Mouse (Mus musculus) MEL (cell line): Measurements from ENCODE around the gene Cmtm6. TPM values are rescaled to one million over a fixed set of nuclear protein-coding genes. Genes with fewer than 3 reads are reported as not detected.

ENCODE experiments used
- DNase-seq: peaks from one replicate; pipeline ENCODE4 v3.0.0; 2011; ENCODE audit warnings: low read depth, low spot score
- H3K27ac ChIP-seq: 2 replicates; pipeline ENCODE4 v1.5.1; 2012; ENCODE audit warnings: low read depth, mild to moderate bottlenecking, control low read depth, low read length, moderate library complexity; ENCODE audit not compliant: control insufficient read depth
- H3K27me3 ChIP-seq, 2 experiments: fragments of 150-350 bp in 1 of 2; sonication (generic) in 1 of 2; 2 replicates each; pipeline ENCODE4 v1.6.1; 2012; ENCODE audit warnings: low read length in 2 of 2, mild to moderate bottlenecking in 2 of 2, improper control_type of control experiment in 1 of 2, moderate library complexity in 1 of 2; ENCODE audit not compliant: insufficient read depth in 2 of 2, control insufficient read depth in 1 of 2
- H3K36me3 ChIP-seq, 2 experiments: 2 replicates each; pipeline ENCODE4 v1.6.1; 2012 to 2014; ENCODE audit warnings: low read length in 2 of 2, improper control_type of control experiment in 1 of 2, inconsistent platforms in 1 of 2, mild to moderate bottlenecking in 1 of 2; ENCODE audit not compliant: insufficient read depth in 2 of 2, control insufficient read depth in 1 of 2
- H3K4me1 ChIP-seq, 2 experiments: fragments of 150-350 bp in 1 of 2; sonication (generic) in 1 of 2; 2 replicates each; pipeline ENCODE4 v1.6.1; 2012; ENCODE audit warnings: low read length in 2 of 2, improper control_type of control experiment in 1 of 2, mild to moderate bottlenecking in 1 of 2; ENCODE audit not compliant: insufficient read depth in 2 of 2, control insufficient read depth in 1 of 2
- H3K4me3 ChIP-seq, 2 experiments: fragments of 150-350 bp in 1 of 2; sonication (generic) in 1 of 2; 2 replicates each; pipeline ENCODE4 v1.5.1; 2012; ENCODE audit warnings: low read depth in 2 of 2, low read length in 2 of 2, mild to moderate bottlenecking in 2 of 2, moderate library complexity in 2 of 2, control low read depth in 1 of 2, improper control_type of control experiment in 1 of 2; ENCODE audit not compliant: control insufficient read depth in 1 of 2, insufficient read depth in 1 of 2
- H3K79me2 ChIP-seq: 2 replicates; pipeline ENCODE4 v1.6.1; 2012; ENCODE audit warnings: mild to moderate bottlenecking, low read length, moderate library complexity; ENCODE audit not compliant: control insufficient read depth, poor library complexity, insufficient read depth
- H3K9ac ChIP-seq: 2 replicates; pipeline ENCODE4 v1.6.1; 2012; ENCODE audit warnings: low read depth, mild to moderate bottlenecking, control low read depth, low read length, moderate library complexity; ENCODE audit not compliant: control insufficient read depth, poor library complexity, severe bottlenecking
- H3K9me3 ChIP-seq: fragments of 150-350 bp; sonication (generic); replicated peaks from 2 replicates; pipeline ENCODE4 v1.6.1; 2012; ENCODE audit warnings: mild to moderate bottlenecking, low read length, improper control_type of control experiment, moderate library complexity; ENCODE audit not compliant: insufficient read depth
- CHD1 ChIP-seq: IDR thresholded peaks from 2 replicates; pipeline ENCODE4 v1.6.1; 2012; ENCODE audit warnings: low read depth, mild to moderate bottlenecking, inconsistent platforms, low read length, improper control_type of control experiment
- CTCF ChIP-seq, 3 experiments: IDR thresholded peaks in 2 of 3; conservative IDR thresholded peaks in 1 of 3; 2 replicates each; pipeline ENCODE4 v1.5.1; 2011 to 2012; ENCODE audit warnings: low read length in 3 of 3, low read depth in 2 of 3, mild to moderate bottlenecking in 2 of 3, improper control_type of control experiment in 1 of 3, inconsistent platforms in 1 of 3, mixed read lengths in 1 of 3, moderate library complexity in 1 of 3; ENCODE audit not compliant: control insufficient read depth in 1 of 3, insufficient read depth in 1 of 3, poor library complexity in 1 of 3, severe bottlenecking in 1 of 3
- EP300 ChIP-seq, 2 experiments: IDR thresholded peaks; 2 replicates each; pipeline ENCODE4 v1.6.1; 2011; ENCODE audit warnings: improper control_type of control experiment in 2 of 2, low read length in 2 of 2, low read depth in 1 of 2, mild to moderate bottlenecking in 1 of 2
- ETS1 ChIP-seq: IDR thresholded peaks from 2 replicates; pipeline ENCODE4 v1.6.1; 2012; ENCODE audit warnings: low read depth, mild to moderate bottlenecking, inconsistent platforms, low read length, improper control_type of control experiment, moderate library complexity
- MEF2A ChIP-seq: IDR thresholded peaks from 2 replicates; pipeline ENCODE4 v1.6.1; 2014; ENCODE audit warnings: low read depth, mild to moderate bottlenecking, inconsistent platforms, low read length, improper control_type of control experiment; ENCODE audit not compliant: poor library complexity, insufficient replicate concordance, severe bottlenecking; ENCODE audit errors: extremely low read depth
- MYB ChIP-seq: IDR thresholded peaks from 2 replicates; pipeline ENCODE4 v1.6.1; 2011; ENCODE audit warnings: mild to moderate bottlenecking, low read depth, low read length, improper control_type of control experiment
- NELFE ChIP-seq: IDR thresholded peaks from 2 replicates; pipeline ENCODE4 v1.6.1; 2011; ENCODE audit warnings: low read depth, low read length, improper control_type of control experiment
- POLR2AphosphoS5 ChIP-seq: IDR thresholded peaks from 2 replicates; pipeline ENCODE4 v1.6.1; 2012; ENCODE audit warnings: low read depth, borderline replicate concordance, mild to moderate bottlenecking, inconsistent platforms, low read length, moderate library complexity, mixed read lengths
- SMC3 ChIP-seq: IDR thresholded peaks from 2 replicates; pipeline ENCODE4 v1.6.1; 2011; ENCODE audit warnings: low read depth, low read length, improper control_type of control experiment
- TAL1 ChIP-seq: IDR thresholded peaks from 2 replicates; pipeline ENCODE4 v1.6.1; 2012; ENCODE audit warnings: mild to moderate bottlenecking, inconsistent platforms, low read length, moderate library complexity, mixed read lengths
- TCF12 ChIP-seq: IDR thresholded peaks from 2 replicates; pipeline ENCODE4 v1.6.1; 2014; ENCODE audit warnings: low read depth, mild to moderate bottlenecking, inconsistent platforms, low read length, improper control_type of control experiment, moderate library complexity
- UBTF ChIP-seq: IDR thresholded peaks from 2 replicates; pipeline ENCODE4 v1.6.1; 2012; ENCODE audit warnings: low read depth, mild to moderate bottlenecking, inconsistent platforms, low read length, improper control_type of control experiment, moderate library complexity, borderline replicate concordance; ENCODE audit not compliant: insufficient read depth
- USF2 ChIP-seq, 2 experiments: IDR thresholded peaks; 2 replicates each; pipeline ENCODE4 v1.6.1; 2011 to 2012; ENCODE audit warnings: improper control_type of control experiment in 2 of 2, low read length in 2 of 2, borderline replicate concordance in 1 of 2, inconsistent platforms in 1 of 2, low read depth in 1 of 2, mild to moderate bottlenecking in 1 of 2; ENCODE audit not compliant: insufficient read depth in 1 of 2
- ZKSCAN1 ChIP-seq: IDR thresholded peaks from 2 replicates; pipeline ENCODE4 v1.6.1; 2012; ENCODE audit warnings: low read depth, mild to moderate bottlenecking, inconsistent platforms, low read length, improper control_type of control experiment, moderate library complexity
- ZNF384 ChIP-seq: IDR thresholded peaks from 2 replicates; pipeline ENCODE4 v1.6.1; 2012; ENCODE audit warnings: low read depth, mild to moderate bottlenecking, inconsistent platforms, low read length, improper control_type of control experiment
- polyA plus RNA-seq, 2 experiments: library from polyadenylated mRNA; stranded (reverse) in 1 of 2; unstranded in 1 of 2; fragments of >175 nt in 1 of 2; fragments of >200 nt in 1 of 2; gene quantifications; 2 replicates each; pipeline versions ENCODE4 v1.2.1 to v1.2.4; 2012; ENCODE audit warnings: low replicate concordance in 2 of 2, low read depth in 1 of 2; ENCODE audit not compliant: insufficient read length in 2 of 2, insufficient read depth in 1 of 2, missing spikeins in 1 of 2
- total RNA-seq: library from RNA; depleted of rRNA; stranded (reverse); fragments of 300-350 nt; gene quantifications from 2 replicates; pipeline ENCODE4 v1.2.3, GENCODE M21; 2012

The Cmtm6 gene
- total and polyA plus RNA-seq, 3 experiments, result 17.6 to 21.7 TPM; not detected in 1

DNA sequence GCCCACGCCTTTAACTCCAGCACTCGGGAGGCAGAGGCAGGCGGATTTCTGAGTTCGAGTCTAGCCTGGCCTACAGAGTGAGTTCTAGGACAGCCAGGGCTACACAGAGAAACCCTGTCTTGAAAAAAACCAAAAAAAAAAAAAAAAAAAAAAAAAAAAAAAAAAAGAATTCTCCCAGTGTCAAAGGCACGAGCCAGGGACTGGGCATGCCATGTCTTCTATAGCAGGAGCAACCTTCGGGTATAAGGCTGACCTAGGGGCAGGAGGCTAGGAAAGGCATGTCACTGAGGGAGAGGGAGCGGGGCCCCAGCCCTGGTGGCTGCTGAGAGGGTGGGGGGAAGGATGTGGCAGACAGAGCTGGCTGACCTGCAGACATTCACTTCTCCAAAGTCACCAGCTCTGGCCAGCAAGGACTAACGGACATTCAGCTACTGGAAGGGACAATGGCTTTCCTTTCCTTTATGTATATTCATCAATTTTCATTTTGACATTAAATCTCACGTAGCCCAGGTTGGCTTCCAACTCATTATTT lies 62.9 kb downstream of the Cmtm6 start:
- Histone ChIP-seq H3K9ac (no peak overlapping the region), H3K27ac (no peak overlapping the region)

DNA sequence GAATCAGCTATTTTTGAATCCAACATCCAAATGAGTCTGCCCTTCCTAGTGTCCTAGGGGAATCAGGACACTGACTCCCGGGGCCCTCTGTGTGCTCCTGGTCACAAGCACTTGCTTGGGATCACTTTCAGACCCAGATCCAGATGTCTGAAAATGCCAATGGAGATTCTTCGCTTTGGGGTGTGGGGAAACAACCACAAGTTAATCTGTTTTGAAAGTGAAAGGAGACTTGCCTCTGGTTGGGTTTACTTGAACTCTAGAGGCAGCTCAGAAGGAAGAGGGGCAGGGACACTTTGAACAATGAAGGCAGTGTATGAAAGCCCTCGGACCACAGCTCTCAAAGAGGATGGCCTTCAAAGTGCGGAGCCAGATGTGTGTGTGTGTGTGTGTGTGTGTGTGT lies 63.6 kb downstream of the Cmtm6 start:
- H3K4me3 ChIP-seq, result no peak overlapping the region
- no peak overlapping the region for H3K27ac ChIP-seq
- H3K79me2 ChIP-seq, result no peaks in the 10 kb centered on the region
- peaks cover 0 to 3% of the 10 kb centered on the region in 2 experiments; a peak in 1 of 4 replicates for H3K36me3 ChIP-seq
- no peak overlapping the region for H3K9ac ChIP-seq
- no peaks in the 10 kb centered on the region for H3K27me3 ChIP-seq
- H3K9me3 ChIP-seq, result no peaks in the 10 kb centered on the region
- DNase-seq, result no peak
- peaks cover 2 to 6% of the 10 kb centered on the region in 2 experiments; a peak in 1 of 4 replicates for H3K4me1 ChIP-seq
- TF ChIP-seq EP300 (IDR thresholded peaks at IDR 0.05; ENCODE audit: low read depth in 1 of 2, low read length in 2 of 2), result no peak
- no peak for TF ChIP-seq MYB
- no peak for TF ChIP-seq SMC3
- no peak for TF ChIP-seq USF2 (IDR thresholded peaks at IDR 0.05; ENCODE audit: borderline replicate concordance in 1 of 2, insufficient read depth in 1 of 2, low read depth in 1 of 2, low read length in 2 of 2)
- no peak for TF ChIP-seq ETS1
- no peak for TF ChIP-seq ZKSCAN1
- TF ChIP-seq TAL1, result no peak
- no peak for TF ChIP-seq MEF2A
- no peak for TF ChIP-seq NELFE
- TF ChIP-seq ZNF384, result no peak
- TF ChIP-seq CHD1, result no peak
- no peak for TF ChIP-seq POLR2AphosphoS5
- no peak for TF ChIP-seq CTCF (IDR thresholded peaks at IDR 0.05 in 2 of 3, conservative IDR thresholded peaks at IDR 0.05 in 1 of 3; ENCODE audit: control insufficient read depth in 1 of 3, insufficient read depth in 1 of 3, low read depth in 2 of 3, low read length in 3 of 3, poor library complexity in 1 of 3, severe bottlenecking in 1 of 3)
- no peak for TF ChIP-seq UBTF

More for the DNA sequence above, 62.9 kb downstream of the Cmtm6 start:
- Histone ChIP-seq H3K9me3 (no peaks in the 10 kb centered on the region), H3K4me1 (peaks cover 2 to 10% of the 10 kb centered on the region in 2 experiments; a peak in 3 of 4 replicates), H3K4me3 (no peak overlapping the region), H3K27me3 (no peaks in the 10 kb centered on the region), H3K36me3 (peaks cover 0 to 9% of the 10 kb centered on the region in 2 experiments; a peak in 2 of 4 replicates), H3K79me2 (no peaks in the 10 kb centered on the region)
- TF ChIP-seq ZNF384 (peak; percentile 50), TCF12 (no peak)
- DNase-seq, result no peak
